Mouse (Mus musculus) embryonic fibroblast, embryonic 13.5 days (primary cell): ENCODE data around the gene Tmem143.

Experiments
- CTCF ChIP-seq: IDR thresholded peaks from 2 replicates; pipeline ENCODE4 v1.5.1; 2011; ENCODE audit warnings: mild to moderate bottlenecking, control low read depth, low read length, moderate library complexity, borderline replicate concordance; ENCODE audit not compliant: insufficient read depth
- POLR2A ChIP-seq: IDR thresholded peaks from 2 replicates; pipeline ENCODE4 v1.6.1; 2011; ENCODE audit warnings: low read depth, mild to moderate bottlenecking, control low read depth, low read length, moderate library complexity

DNA sequence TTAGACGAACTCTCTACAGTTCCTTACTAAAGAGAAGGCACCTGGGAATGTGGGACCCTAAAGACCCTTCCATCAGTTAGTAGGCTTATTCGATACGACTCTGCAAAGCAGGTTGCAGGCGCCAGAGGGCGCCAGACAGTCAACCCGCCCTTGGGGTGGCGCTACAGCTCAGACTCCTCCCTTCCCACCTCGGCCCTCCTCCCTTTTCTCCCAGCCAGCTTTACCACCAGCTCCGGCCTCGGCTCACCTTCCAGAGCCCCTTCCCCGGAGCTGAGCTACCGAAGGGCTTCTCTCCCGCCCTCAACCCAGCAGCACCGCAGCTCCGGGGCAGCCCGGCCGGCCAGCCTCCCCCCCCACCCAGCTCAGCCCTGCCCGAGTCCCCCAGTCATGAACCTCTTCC, 24.1 kb upstream of the Tmem143 start, which contains the start of gene Kdelr1:
- peak; percentile 83 for TF ChIP-seq CTCF
- peak; percentile 90 for TF ChIP-seq POLR2A
